Mouse (Mus musculus) Muller cell, postnatal 12 days (primary cell): ENCODE results near the gene D8Ertd738e.

ENCODE experiments used
- DNase-seq: peaks from one replicate; pipeline ENCODE4 v3.0.0-alpha.2; 2015; ENCODE audit errors: inconsistent ontology term

Gene D8Ertd738e

DNA sequence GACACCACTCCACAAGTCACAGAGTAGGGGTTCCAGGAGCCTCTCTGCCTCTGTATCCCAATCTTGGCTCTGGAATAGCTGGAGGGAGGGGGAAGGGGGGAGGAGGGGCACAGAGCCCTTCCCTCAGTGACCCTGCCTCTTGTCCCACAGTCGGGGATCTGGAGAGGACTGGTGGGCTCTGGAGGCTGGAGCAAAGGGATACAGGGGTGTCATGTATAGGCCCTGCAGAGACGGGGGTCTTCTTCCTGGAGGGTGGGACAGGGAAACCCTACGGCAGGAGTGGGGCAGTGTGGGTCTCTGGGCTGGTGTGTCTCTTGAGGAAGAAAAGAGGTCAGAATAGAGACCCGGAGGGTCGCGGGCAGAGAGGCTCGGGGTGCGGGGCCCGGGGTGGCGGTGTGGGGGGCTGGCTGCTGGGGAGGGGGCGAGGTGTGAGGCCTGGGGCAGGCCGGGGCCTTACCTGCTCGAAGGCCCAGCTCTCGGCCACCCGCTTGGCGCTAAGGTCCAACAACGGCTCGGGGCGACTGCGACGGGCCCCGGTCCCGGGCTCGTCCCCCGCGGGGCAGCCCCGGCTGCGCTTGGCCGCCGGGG lies 13.0 kb downstream of the D8Ertd738e start:
- no peak for DNase-seq

DNA sequence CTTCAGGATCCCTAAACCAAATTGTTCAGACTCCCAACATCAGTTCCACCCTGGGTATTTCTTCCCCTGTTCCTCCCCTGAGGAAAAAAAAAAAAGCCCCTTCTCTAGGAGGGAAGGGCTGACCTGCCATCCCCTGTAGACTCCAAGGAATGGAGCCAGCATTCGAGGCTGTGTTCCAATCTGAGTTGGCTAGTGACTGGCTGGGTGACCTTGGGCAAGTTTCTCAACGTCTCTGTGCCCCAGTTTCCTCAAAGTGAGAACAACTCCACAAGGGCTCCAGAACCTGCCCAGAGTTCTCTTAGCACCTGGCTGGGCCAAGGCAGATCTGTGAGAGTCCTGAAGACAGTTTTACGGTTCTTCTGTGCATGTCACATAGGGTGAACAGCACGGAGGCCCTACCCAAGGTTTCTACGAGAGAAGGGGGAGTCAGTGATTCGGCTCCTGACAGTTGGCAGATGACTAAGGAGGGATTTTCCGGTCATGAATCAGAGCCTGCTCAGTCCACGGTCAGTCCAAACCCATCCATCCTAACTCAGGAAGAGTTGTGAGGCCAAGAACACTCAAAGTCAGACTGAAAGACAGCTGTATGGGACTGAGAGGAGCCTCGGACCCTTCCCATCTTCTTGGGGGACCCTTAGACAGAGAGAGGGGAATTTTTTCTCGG lies 13.6 kb downstream of the D8Ertd738e start:
- DNase-seq, result peak; percentile 76

DNA sequence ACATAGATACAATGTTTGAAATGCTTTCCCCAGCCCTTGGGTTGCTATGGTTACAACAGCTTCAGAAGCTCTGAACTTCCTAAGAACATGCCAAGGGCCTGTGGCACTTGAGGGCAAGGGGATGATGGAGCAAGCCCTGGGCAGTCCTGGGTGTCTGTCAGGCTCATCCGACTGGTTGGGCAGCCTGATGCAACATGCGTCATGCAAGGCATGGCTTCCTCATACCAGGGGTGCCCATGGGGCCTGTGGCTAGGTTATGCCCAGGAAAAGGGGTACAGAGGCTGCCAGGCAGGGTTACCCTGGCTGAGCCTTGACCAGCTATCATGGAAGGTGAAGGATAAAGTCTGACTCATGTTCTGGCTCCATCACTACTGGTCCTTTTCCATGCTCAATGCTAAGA lies 16.5 kb downstream of the D8Ertd738e start:
- DNase-seq, result no peak

DNA sequence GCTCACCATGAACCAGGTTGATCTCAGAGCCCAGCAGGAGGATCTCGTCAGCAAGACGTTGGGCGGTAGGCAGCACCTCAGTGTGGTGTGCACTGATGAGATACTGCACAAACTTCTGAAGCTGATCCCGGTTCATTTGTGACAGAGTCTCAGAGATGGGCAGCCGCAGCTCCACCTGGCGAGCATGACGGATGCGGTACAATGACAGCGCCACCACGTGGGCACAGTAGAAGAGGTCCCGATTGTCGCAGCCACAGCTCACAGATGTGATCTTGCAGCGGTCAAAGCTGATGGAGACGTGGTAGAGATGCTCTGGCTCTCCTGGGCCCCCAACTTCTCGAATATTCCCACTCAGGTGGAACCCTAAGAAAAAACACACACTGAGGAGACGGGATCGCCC lies 18.8 kb downstream of the D8Ertd738e start:
- no peak for DNase-seq

DNA sequence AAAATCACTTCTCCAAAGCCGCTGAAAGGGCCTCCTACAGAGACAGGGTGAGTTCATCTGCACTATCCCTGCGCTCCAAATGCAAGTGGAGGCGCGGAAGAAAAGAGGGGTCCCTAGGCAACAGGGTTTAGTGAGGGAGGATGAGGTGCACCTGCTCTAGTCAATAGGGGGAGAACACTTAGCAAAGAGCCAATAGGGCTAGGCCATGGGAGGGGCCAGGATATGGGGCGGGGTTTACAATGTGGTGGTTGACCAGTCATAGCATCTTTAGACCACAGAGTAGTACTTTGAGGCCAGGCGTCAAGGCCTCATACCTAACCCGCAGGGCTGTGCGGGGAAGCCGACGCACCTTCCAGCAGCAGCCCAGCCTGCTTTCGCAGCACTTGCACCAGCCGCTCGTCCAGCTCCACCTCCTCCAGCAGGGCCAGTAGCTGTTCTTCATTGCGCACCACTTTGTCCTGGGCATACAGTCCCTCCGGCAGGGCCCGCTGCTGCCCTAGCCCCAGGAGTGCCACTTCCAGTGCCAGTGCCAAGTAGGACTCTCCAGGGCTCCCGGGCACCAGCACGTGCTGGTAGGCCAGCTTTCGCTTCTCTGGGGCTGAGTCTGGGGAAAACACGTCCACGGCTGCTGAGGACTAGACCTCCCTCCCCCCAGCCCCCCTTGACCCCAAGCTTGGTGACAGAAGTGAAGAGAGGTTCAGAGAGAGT lies 26.0 kb downstream of the D8Ertd738e start:
- no peak for DNase-seq

DNA sequence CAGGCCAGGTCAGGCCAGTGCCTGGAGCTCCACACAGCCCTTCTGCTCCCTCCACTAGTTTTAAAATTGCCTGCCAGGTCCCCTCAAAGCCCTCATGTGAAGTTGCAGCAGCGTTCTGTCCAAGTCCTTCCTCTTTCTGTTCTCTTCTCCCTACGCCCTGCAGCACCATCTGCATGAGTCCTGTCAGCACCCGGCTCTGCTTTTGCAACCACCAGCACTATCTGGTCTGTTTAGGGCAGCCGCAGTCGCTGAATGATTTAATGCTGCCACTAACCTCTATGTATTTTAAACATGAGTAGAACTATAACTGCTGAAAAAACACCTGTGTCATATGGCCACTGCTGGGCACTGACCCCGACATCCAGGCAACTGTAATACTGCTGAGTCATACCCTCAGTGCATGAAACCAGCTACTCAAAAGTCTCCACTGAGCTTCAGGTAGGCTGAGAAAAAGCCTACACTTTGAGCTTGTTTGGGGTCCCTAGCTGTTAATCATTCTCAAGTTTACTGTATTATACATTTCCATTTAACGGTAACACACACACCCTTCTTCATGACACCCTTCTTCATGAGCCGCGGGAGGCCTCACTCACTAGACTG lies 26.9 kb downstream of the D8Ertd738e start:
- DNase-seq, result no peak

DNA sequence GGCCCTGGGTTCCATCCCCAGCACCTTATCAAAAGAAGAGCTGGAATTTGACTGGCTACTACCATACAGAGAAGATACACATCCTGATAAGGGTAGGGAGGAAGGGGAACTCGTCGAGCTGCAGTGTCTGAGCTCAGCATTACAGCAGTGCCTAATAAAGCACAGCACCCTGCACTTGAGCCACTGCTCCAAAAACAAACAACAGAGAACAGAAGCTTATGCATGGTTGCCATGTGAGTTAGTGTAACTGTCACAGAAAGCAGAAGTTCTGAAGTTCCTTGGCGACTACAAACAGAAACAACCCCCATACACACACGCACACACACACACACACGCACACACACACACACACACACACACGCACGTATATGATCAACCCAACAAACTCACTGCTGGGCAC lies 29.4 kb downstream of the D8Ertd738e start:
- no peak for DNase-seq

DNA sequence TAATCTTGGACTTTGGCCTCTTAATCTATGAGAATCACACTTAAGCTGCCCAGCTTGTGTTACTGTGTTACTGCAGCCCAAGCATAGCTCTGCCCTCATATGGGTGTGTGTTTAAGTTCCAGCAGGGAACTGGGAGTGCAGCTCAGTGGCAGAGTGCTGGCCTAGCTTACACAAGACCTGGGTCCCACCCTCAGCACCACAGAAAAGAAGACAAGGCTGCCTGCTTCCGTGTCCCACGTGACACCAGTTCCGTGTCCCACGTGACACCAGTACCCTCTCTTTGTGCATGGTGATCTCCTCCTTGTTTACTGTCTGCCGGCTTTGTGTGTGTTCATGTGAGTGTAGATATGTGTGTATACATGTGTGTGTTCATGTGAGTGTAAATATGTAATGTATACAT lies 31.4 kb downstream of the D8Ertd738e start:
- DNase-seq, result no peak

DNA sequence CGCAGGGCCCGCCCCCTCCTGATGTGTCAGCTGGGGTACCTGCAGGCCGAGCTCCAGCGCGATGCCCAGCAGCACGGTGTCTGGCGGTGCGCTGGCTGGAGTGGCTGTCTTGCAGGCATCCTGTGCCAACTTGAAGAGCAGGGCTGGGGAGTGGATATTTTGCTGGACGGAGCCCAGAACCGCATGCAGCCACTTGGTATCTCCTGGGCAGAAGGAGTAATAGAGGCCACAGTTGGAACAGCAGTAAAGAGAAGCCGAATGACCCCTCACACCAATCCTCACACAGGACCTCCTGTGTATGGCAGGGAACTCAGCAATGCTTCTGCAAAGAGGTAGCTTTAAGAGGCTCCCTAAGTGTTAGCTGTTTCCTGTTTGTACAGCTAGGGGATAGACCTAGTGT lies 32.3 kb downstream of the D8Ertd738e start:
- DNase-seq, result no peak

DNA sequence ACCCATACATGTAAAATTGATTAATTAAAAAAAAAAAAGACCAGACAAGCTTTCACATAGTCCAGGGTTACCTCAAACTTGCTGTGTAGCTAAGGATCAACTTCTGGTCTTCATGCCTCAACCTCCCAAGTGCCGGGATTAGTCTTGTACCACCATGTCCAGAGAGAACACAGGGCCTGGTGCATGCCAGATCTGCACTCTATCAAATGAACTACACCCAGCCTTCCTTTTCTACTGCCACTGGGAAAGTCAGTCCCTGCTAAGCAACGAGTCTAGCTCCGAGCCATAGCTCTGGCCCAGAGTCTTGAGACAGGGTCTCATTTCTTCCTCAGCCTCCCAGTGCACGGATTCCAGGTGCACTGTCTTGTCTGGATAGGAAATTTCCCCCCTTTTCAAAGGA lies 36.2 kb downstream of the D8Ertd738e start:
- DNase-seq, result no peak

DNA sequence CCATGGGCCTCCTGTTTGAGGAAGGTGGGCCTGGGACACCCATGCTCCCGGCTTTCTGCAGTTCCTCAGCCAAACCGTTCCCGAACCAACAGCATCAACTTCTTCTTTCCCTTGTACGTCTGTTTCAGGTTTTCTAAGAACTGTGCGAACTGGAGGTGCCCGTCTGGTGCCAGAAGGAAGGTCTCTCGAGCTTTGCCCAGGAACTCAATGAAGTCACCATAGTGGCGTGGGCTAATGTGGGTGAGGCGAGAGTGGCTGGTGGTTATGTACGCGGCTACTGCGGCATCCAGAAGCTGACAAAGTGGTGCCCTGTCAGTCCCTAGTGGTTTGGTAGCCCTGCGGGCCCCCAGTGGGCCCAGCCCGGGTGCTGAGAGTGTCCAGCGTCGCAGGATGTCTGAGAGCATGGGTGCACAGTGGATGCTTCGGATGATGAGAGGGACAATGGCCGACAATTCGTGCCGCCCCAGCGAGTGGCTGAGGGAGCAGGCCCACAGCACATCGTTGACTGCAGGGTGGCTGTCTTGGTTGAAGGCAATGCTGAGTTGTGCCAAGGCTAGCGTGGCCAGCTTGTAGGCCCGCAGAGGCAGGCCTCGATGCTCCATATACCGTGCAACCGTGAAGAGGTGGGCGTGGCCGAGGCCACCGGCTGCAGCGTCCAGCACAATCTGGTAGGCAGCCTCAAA lies 37.5 kb downstream of the D8Ertd738e start:
- no peak for DNase-seq

DNA sequence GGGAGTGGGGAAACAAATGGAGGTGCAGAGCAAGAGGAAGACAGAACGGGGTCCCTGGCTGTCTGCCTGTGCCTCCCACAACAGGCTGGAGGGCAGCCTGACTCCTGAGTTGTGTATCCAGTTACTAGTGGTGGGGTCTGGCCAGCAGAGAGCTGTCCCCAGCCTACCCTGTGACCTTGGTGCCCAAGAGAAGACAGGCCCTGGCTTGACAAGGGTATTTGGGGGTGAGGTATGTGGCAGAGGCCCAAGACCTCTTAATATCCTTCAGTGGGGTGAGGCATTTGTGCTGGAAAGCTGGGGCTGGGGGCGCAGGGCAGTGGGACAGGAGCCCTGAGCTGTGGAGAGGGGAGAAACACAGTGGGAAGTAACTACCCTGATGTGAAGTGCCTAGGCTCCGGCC lies 38.3 kb downstream of the D8Ertd738e start:
- DNase-seq, result no peak

DNA sequence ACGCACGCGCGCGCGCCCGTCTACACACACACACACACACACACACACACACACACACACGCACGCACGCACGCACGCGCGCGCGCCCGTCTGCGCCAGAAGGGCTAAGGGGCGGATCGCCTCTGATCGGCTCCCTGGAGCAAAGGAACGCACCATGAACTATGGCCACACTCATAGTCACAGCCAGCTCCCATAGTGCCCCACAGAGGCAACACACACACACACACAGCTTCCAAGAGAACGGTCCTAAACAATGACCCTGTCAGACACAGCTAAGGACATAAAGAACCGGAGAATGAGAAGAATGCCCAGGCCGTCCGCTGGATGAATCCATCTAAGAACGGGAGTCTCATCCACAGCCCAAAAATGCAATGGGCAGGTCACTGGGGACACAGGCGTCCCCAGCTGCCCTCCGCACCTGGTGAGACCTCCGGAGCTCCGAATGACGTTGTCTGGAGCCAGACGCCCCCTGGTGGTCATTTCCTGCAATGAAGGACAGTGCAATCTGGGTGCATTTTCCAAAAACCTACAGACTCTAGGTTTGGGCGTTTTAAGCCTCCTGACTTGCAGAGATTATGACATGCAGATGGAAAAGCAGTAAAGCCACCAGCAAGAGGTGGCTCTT lies 39.2 kb downstream of the D8Ertd738e start:
- peak; percentile 88 for DNase-seq

DNA sequence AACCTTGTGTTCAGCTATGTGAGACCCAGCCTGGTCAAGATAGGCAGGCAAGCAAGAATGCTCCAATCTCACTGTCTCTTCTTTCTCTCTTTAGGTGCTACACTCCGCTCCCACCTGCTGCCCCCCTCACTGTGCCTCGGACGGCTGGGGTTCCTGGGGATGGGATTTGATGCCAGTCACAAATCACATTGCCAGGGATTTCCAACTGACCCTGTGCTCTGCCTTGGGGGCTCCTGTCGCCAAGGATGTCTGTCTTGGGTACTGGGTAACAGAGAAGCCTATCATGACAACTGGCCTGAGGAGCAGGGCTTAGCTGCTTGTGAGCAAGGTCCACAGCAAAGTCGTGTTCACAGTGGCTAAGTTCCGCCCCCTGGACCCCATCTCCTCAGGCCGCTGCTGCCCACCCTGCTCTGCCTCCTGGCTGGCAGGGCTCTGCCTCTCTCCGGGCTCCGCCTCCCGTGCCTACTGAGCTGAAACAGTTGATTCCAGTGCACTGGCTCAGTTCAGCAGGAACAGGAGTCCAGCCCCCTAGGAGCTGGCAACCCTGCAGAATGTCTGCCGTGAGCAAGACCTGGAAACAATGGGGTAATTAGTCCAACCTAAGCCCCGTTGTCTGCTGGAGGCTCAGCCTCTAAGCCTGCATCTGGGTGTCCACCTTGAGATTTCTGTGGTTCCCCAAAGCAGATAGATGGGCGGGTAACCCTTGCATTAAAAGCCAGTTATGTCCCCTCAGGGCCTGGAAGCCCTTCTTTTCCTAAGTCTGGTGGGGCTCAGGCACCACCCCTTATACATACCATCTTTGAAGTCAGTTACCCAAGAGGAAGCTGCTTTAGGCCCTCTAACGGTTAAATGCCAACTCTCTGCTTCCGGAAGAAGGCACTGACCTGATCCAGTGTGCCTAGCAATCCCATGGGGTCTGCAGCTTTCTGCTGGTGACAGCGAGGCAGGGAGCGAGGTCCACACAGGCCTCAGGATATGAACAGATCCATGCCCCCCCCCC lies 40.8 kb downstream of the D8Ertd738e start:
- peak; percentile 69 for DNase-seq

DNA sequence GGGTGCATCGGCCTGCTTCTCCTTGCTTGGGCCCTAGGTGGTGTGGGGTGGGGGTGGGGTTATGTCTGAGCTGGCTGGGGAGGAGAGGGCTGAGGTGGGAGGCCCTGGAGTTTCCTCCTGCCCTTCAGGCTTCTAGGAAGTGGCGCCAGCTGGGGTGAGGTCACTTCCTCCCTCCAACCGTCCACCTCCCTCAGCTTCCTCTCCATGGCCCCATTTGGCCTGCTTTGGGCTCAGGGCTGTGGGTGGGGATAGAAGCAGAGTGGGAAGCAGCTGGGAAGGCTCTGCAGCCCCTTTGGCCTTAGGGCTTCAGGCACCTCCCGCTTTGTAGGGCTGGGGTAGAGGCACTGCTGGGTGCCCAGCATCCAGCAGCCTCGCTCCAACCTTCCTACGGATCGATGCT lies 41.7 kb downstream of the D8Ertd738e start:
- DNase-seq, result peak; percentile 73

DNA sequence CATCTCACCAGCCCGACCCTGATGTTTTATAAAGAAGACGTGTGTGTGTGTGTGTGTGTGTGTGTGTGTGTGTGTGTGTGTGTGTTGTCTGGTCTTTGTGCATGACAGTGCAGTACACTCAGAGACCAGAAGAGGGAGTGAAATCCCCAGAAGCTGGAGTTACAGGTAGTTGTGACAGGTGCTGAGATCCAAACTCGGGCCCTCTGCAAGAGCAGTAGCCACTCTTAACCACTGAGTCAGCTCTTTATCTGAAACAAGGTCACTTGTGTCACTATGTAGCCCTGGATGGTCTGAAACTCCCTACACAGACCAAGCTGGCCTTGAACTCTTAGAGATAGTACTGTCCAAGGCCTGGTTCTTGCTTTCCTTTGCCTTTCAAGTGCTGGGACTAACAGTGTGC lies 42.9 kb downstream of the D8Ertd738e start:
- DNase-seq, result no peak

DNA sequence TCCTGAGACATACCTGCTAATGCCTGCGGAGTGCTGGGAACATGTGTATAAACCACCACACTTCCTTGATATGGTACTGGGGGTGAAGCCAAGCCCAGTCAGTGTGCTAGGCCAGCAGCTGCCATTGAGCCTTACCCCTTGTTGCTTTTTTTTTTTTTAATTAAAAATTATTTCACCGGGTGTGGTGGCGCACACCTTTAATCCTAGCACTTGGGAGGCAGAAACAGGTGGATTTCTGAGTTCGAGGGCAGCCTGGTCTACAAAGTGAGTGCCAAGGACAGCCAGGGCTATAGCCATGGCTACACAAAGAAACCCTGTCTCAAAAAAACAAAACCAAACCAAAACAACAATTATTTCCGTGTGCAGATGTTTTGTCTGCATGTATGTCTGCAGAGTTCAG lies 44.4 kb downstream of the D8Ertd738e start:
- DNase-seq, result no peak

DNA sequence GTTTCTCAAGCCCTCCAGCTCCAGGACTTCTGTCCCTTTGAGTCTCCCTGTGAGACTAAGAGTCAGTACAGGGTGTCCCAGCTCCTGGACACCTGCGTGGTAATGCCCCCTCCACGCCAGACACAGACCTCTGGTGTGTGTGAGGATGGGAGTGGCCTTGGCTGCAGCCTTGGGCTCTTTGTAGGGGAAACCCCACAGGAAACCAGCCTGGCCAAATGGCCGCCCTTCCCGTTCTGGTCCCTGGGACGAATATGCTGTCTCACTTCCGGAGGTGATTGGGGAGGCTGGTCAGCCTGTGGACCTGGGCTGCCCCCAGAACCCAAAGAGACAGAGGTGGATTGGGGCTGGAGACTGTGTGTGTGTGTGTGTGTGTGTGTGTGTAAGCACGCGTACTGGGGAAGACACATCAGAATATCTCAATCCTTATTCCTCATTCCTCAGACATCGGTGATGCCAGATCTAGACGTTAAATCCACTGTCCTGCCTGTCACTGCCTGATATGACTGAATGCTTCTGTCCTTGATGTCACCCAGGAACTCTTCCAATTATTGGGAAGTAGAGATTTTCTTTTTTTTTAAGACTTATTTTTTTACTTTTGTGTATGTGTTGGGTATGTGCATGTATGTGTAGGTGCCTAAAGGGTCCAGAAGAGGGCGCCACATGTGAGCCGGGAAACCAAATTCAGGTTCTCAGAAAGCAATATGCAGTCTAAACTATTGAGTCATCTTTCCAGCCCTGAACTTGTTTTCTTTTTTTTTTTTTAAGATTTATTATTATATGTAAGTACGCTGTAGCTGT lies 45.3 kb downstream of the D8Ertd738e start:
- peak; percentile 78 for DNase-seq
